Mouse (Mus musculus) liver, embryonic 16.5 days (tissue): ENCODE results near the gene Ndufaf8. TPM values are rescaled to one million over a fixed set of nuclear protein-coding genes. Genes with fewer than 3 reads are reported as not detected.

Experiments
- ATAC-seq: fragments of 200-750 bp; cut with Nextera tagmentation; 2 replicates; pipeline ENCODE4 v1.8.0; 2017; ENCODE audit warnings: low read depth, mild to moderate bottlenecking, moderate number of reproducible peaks, moderate library complexity
- H3K27ac ChIP-seq: fragments of 300-500 bp; sonication (generic); 2 replicates; pipeline ENCODE4 v1.5.1; 2014; ENCODE audit warnings: mild to moderate bottlenecking, low read length
- H3K27me3 ChIP-seq: fragments of 300-500 bp; sonication (generic); 2 replicates; pipeline ENCODE4 v1.6.1; 2014; ENCODE audit warnings: low read depth, low read length, mixed read lengths; ENCODE audit not compliant: control insufficient read depth, insufficient read depth
- H3K36me3 ChIP-seq: fragments of 300-500 bp; sonication (generic); 2 replicates; pipeline ENCODE4 v1.6.1; 2014; ENCODE audit warnings: mild to moderate bottlenecking; ENCODE audit not compliant: control insufficient read depth, insufficient read depth
- H3K4me1 ChIP-seq: fragments of 300-500 bp; sonication (generic); 2 replicates; pipeline ENCODE4 v1.6.1; 2014; ENCODE audit warnings: low read depth, low read length, mixed read lengths; ENCODE audit not compliant: control insufficient read depth
- H3K4me2 ChIP-seq: fragments of 300-500 bp; sonication (generic); 2 replicates; pipeline ENCODE4 v1.6.1; 2014; ENCODE audit warnings: low read depth, low read length, mixed read lengths
- H3K4me3 ChIP-seq: fragments of 300-500 bp; sonication (generic); 2 replicates; pipeline ENCODE4 v1.5.1; 2014; ENCODE audit warnings: low read depth, mild to moderate bottlenecking, low read length
- H3K9ac ChIP-seq: fragments of 300-500 bp; sonication (generic); 2 replicates; pipeline ENCODE4 v1.6.1; 2014; ENCODE audit warnings: low read depth, low read length
- H3K9me3 ChIP-seq: fragments of 300-500 bp; sonication (generic); replicated peaks from 2 replicates; pipeline ENCODE4 v1.6.1; 2016; ENCODE audit warnings: low read length; ENCODE audit not compliant: control insufficient read depth
- WGBS: fragments of 180-500 bp; shearing (Covaris S2); extraction: QIAGEN DNeasy Blood & Tissue Kit; methylation state at CpG from one replicate; pipeline ENCODE4 v1.1.7; 2014; ENCODE audit not compliant: insufficient replicate concordance; 5-methylcytosine and 5-hydroxymethylcytosine counted together
- polyA plus RNA-seq: library from polyadenylated mRNA; unstranded; fragments of >200 nt; fragmentation: Nextera tagmentation; extraction: Ambion mirVana; gene quantifications from 2 replicates; pipeline ENCODE4 v1.2.1, GENCODE M21; 2015

The Ndufaf8 gene
- polyA plus RNA-seq, 1 experiment from 2014 or later, result 36.3 TPM

- Histone ChIP-seq H3K9me3 (no peaks in the 10 kb centered on the region), H3K36me3 (no peaks in the 10 kb centered on the region), H3K9ac (no peak overlapping the region), H3K4me2 (no peak overlapping the region), H3K27ac (no peak overlapping the region), H3K4me3 (no peak overlapping the region), H3K4me1 (no peaks in the 10 kb centered on the region), H3K27me3 (no peaks in the 10 kb centered on the region)
- 74% methylated on average over 9 of the region's 9 CpGs for WGBS
- ATAC-seq, result no peak
Observed at GRCm38 (mm10) chr11:120072986-120073647, 25.6 kb upstream of the Ndufaf8 start.

GRCm38 (mm10) chr11:120076191-120076590 is 22.5 kb upstream of the Ndufaf8 start:
- WGBS, result 59% methylated on average over 3 of the region's 3 CpGs
- H3K4me3 ChIP-seq, result no peak overlapping the region
- no peaks in the 10 kb centered on the region for H3K27me3 ChIP-seq
- no peak overlapping the region for H3K9ac ChIP-seq
- H3K4me1 ChIP-seq, result no peaks in the 10 kb centered on the region
- H3K27ac ChIP-seq, result no peak overlapping the region
- no peaks in the 10 kb centered on the region for H3K9me3 ChIP-seq
- H3K4me2 ChIP-seq, result no peak overlapping the region
- no peaks in the 10 kb centered on the region for H3K36me3 ChIP-seq
- ATAC-seq, result no peak

- 76% methylated on average over 6 of the region's 6 CpGs for WGBS
- Histone ChIP-seq H3K9me3 (no peaks in the 10 kb centered on the region), H3K4me2 (no peak overlapping the region), H3K4me1 (no peaks in the 10 kb centered on the region), H3K27me3 (no peaks in the 10 kb centered on the region), H3K9ac (no peak overlapping the region), H3K27ac (no peak overlapping the region), H3K4me3 (no peak overlapping the region), H3K36me3 (no peaks in the 10 kb centered on the region)
- no peak for ATAC-seq
Observed at GRCm38 (mm10) chr11:120080282-120080681, 18.4 kb upstream of the Ndufaf8 start.

DNA sequence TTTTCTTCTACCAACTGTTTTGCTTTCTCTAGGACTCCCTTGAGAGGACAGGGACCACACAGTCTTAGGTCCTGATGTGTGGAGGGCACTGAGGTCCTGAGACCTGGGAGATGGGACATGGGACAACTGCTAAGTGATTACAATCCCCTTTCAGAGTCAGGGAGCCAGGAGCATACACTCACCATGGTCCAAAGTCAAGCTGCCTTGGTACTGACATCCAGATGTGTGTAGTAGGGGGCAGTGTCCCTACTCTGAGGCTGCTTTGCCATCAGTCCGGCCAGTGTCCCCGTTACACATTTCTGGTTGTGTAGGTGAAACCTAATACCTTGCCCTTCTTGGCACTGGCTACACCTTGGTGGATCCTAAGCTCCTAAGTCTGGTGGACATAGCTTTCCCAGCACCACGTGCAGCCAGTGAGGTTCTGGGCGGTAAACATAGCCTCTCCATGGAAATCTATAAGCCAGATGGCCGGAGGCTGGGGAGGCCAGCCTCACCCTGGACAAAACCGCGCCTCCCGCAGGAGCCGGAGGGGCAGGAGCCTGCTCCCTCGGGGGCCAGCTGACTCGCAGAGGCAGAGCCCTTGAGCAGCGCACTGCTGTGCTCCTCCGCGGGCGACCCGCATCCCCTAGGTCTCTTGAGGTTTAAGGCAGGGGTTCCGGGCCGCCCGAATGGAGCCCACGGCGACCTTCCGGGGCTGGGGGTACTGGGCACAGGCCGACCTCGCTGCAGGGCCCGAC is 12.7 kb upstream of the Ndufaf8 start:
- H3K4me2 ChIP-seq, result peak overlapping the region; percentile 97
- no peaks in the 10 kb centered on the region for H3K27me3 ChIP-seq
- H3K4me3 ChIP-seq, result peak overlapping the region; percentile 87
- peak overlapping the region; percentile 91 for H3K9ac ChIP-seq
- H3K36me3 ChIP-seq, result no peaks in the 10 kb centered on the region
- ATAC-seq, result peak; percentile 25
- under 1% methylated on average over 25 of the region's 25 CpGs for WGBS
- H3K4me1 ChIP-seq, result peaks cover 12% of the 10 kb centered on the region
- peak overlapping the region; percentile 62; the same call in 1 of the 2 replicates for H3K27ac ChIP-seq
- H3K9me3 ChIP-seq, result no peaks in the 10 kb centered on the region

GRCm38 (mm10) chr11:120086702-120087152 is 12.0 kb upstream of the Ndufaf8 start, which contains the start of gene Cep131:
TSS of gene Cep131 (minus strand) at chr11:120086827.
- Histone ChIP-seq H3K4me1 (peaks cover 12% of the 10 kb centered on the region), H3K27me3 (no peaks in the 10 kb centered on the region), H3K9me3 (no peaks in the 10 kb centered on the region), H3K9ac (peak within 1 kb of the TSS; percentile 91), H3K36me3 (no peaks in the 10 kb centered on the region; the same call in 1 of the 2 replicates), H3K4me3 (peak within 1 kb of the TSS; percentile 87), H3K27ac (peak within 1 kb of the TSS; percentile 62; the same call in 1 of the 2 replicates), H3K4me2 (peak within 1 kb of the TSS; percentile 97)
- under 1% methylated on average over 34 of the region's 42 CpGs for WGBS
- ATAC-seq, result peak; percentile 99

- Histone ChIP-seq H3K27me3 (no peaks in the 10 kb centered on the region), H3K9ac (no peak overlapping the region), H3K4me2 (no peak overlapping the region), H3K27ac (no peak overlapping the region), H3K36me3 (peaks cover 15% of the 10 kb centered on the region), H3K4me1 (peaks cover 12% of the 10 kb centered on the region), H3K9me3 (no peaks in the 10 kb centered on the region), H3K4me3 (no peak overlapping the region)
- ATAC-seq, result no peak
- 76% methylated on average over 4 of the region's 4 CpGs for WGBS
Observed at GRCm38 (mm10) chr11:120090661-120091060, 8.1 kb upstream of the Ndufaf8 start.

DNA sequence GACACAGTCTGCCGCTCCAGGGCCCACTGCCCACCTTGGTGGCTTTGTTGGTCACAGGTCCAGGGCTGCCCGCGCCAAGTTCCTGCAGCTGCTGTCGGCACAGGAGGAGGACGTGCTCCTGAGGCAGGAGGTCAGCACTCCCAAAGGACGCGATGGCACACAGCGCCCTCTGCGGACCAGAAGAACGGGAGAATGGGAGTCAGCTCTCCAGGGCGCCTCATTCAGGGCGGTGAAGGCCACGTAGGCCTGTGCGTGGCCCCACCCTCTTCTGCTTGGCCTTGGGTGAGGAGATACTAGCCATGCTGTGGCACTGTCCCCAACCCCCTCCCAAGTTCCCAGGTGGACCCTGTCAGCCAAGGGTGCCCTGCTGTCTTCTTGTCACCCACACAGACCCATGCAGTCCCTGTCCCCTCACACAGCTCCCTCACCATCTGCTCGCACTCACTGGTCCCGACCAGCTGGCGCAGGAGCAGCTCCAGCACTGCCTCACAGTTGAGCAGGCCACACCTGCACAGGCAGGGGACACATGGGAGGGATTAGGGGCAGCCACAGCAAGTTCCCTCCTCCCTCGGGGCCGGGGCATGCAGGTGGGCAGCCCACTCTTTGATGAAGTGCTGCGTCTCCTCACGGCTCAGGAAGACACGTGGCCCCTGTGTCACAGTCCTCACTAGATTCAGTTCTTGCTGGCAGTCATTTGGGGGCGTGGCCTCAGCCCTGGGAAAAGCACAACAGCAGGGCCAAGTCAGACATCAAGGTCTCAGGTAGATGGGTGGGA is 5.7 kb upstream of the Ndufaf8 start:
- Histone ChIP-seq H3K9me3 (no peaks in the 10 kb centered on the region), H3K27ac (no peak overlapping the region), H3K4me1 (peaks cover 8% of the 10 kb centered on the region), H3K27me3 (no peaks in the 10 kb centered on the region), H3K9ac (no peak overlapping the region), H3K4me2 (no peak overlapping the region), H3K4me3 (no peak overlapping the region), H3K36me3 (peaks cover 15% of the 10 kb centered on the region)
- no peak for ATAC-seq
- 79% methylated on average over 23 of the region's 23 CpGs for WGBS

DNA sequence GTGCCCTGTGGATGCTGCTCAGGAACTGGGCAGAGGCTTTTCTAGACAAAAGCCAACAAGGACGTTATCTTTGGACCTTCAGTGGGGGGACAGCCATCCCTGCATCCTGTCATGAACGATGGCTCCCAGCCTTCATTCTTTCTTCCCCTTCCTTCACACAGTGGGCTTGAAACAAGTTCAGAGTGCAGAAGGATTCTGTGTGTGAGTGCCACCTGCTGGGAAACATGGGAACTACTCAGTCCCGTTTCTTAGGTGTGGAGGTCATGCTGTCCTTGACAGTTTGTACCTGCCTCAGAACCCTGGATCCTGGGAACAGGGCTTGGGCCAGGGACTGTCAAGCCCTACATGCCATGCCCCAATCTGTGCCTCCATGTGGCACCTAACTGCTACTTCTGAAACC is 2.3 kb downstream of the Ndufaf8 start:
- WGBS, result 1% methylated on average over 3 of the region's 3 CpGs

More for the DNA sequence above, 2.3 kb downstream of the Ndufaf8 start:
- H3K27ac ChIP-seq, result no peak overlapping the region
- no peak overlapping the region for H3K4me3 ChIP-seq
- no peaks in the 10 kb centered on the region for H3K9me3 ChIP-seq
- no peaks in the 10 kb centered on the region for H3K27me3 ChIP-seq
- ATAC-seq, result no peak
- H3K9ac ChIP-seq, result no peak overlapping the region
- H3K36me3 ChIP-seq, result peaks cover 18% of the 10 kb centered on the region
- peaks cover 19% of the 10 kb centered on the region for H3K4me1 ChIP-seq
- no peak overlapping the region for H3K4me2 ChIP-seq
